Mouse (Mus musculus) heart, postnatal 10 days (tissue): Measurements from ENCODE around the gene Mthfd1l. TPM values are rescaled to one million over a fixed set of nuclear protein-coding genes. Genes with fewer than 3 reads are reported as not detected.
"Not testable (repeated sequence)": the region's sequence is repeated elsewhere in the genome, so short reads cannot be mapped to it uniquely, and the experiment has no call there.

Experiments used
- DNase-seq, 2 experiments: peaks; one replicate each; pipeline ENCODE4 v3.0.0; 2021
- intact Hi-C: fragments of 180-260 bp; cut with DNase I; formaldehyde crosslinking; loops from one replicate; pipeline ENCODE4 v1.15.1; 2025
- total RNA-seq, 2 experiments: library from RNA; stranded (reverse); gene quantifications; 2 replicates each; pipeline ENCODE4 v1.2.3; 2021

Gene Mthfd1l
- total RNA-seq, 2 experiments from 2014 or later = 3.4 to 4.3 TPM

DNA sequence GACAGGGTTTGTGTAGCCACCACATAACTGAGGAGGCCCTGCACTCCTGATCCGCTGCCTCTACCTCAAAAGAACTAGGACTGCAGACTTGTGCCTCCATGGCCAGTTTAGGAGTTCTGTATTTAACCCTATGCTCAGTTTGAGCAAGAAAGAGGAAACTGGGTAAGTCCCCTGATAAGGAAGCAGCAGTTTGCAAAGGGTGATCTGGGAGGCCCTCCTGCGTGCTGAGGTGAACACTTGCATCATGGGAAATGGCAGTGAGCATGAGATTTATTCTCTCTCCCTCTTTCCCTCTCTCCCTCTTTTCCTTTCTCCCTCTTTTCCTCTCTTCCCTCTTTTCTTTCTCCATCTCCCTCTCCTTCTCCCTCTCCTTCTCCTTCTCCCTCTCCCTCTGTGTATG is 209.5 kb downstream of the Mthfd1l start:
- DNase-seq = no peak
- intact Hi-C loops = no loop called here

DNA sequence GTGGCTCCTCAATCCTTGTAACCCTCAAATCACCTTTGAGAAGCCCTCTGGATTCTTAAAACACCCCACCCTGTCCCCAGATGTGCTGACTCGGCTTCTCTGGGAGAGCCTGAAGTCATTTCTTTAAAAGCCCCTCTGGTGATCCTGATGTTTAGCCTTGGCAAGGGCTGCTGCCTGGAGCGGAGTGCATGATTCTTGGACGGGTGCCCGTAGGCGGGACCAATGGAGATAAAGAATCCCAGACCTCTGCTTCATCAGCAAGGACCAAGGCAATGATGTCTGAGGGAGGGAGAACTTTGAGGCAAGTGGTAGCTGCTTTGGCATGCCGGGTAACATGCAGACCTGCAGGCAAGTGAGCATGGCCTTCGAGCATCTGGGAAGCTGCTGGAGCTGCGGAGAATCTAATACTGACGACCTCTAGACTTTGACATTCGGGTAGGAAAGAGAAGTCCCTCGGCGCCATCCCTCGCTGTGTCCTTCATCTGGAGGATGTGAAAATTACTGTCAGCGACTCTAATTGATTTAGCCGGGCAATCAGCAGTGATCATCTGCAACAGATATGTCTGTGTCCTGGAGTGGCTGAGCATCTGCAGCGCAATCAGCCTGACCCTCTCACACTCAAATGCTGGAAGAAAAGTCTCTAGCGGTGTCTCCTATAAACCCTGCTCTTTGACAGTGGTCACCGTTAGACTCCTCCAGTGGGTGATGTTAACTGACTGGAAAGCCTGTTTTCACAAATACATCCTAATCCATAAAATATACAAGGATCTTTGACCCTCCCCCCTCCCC is 215.9 kb downstream of the Mthfd1l start:
- intact Hi-C loops = no loop called here
- peak; percentile 85 to 86 for DNase-seq

DNA sequence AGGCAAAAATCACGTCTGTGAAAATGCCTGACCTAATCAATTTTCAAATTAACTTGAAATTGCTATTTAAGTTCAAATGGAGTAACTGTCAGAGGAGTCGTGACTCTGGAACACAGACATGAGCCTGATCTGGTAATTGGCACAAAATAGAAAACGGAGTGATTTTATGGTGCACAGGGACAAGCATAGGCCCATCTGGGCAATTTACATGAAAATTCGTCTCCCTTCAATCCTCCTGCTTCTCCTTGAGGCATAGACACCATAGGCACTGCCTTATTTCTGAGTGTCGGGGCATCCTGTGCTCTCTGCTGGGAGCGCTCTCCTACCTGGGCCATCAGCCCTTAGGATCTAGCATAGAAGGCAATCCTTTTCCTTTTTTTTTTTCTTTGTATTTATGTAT is 216.5 kb downstream of the Mthfd1l start:
- intact Hi-C loops = no loop called here
- no peak for DNase-seq

DNA sequence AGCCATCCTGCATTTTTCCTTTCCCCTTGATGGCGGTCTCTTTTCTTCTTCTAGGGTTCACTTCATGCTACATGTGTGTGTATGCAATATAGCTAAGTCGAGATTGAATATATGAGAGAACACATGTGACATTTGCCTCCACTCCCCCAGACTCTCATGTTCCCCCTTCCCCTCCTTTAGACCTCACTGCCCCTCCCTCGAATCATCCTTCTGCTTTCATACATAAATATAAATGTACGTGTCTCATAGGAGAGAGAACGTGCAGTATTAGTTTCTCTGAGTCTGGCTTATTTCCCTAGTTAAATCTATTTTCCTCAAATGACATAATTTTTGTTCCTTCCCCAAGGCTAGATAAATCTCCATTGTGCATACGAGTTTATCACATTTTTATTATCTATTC is 226.1 kb downstream of the Mthfd1l start:
- intact Hi-C loops = no loop called here

DNA sequence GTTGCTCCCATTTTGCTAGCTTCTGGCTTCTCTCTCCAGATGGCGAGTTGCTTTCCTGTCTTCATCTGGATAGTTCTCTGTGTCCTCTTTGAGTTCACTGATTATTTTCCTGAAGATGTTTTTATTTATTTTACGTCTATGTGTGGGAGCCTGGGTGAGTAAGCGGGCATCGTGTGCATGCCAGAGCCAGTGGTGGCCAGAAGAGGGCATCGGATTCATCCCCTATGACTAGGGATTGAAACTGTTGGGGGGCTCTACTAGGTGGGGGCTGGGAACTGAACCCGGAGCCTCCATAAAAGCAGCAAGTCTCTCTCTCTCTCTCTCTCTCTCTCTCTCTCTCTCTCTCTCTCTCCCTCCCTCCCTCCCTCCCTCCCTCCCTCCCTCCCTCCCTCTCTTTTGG is 227.0 kb downstream of the Mthfd1l start:
- no peak for DNase-seq
- intact Hi-C loops = no loop called here

More for the DNA sequence above, 226.1 kb downstream of the Mthfd1l start:
- DNase-seq = no peak

DNA sequence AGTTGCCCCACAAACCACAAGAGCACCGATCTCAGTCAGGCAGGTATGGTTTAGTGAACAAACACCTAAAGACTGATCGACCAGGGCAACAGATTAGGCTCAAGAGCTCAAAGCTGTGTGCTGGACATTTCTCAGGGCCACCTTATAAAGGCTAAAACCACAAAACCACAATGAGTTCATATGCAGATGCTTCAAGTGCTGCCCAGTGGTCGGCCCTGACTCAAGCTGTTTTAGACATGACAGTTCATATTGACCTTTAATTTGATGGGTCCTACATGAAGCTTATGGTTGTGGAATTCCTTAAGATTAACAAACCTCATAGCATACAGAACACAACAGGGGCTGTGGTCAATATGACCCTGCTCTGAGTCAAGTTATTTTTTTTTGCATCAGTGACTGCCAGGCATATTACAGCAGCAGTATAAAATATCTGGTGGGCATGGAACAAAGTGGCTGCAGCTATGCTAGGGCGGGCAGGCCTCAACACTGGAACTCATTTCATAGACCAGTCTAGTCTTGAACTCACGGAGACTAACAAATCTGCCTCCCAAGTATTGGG is 227.7 kb downstream of the Mthfd1l start:
- intact Hi-C loops = no loop called here
- DNase-seq = no peak

DNA sequence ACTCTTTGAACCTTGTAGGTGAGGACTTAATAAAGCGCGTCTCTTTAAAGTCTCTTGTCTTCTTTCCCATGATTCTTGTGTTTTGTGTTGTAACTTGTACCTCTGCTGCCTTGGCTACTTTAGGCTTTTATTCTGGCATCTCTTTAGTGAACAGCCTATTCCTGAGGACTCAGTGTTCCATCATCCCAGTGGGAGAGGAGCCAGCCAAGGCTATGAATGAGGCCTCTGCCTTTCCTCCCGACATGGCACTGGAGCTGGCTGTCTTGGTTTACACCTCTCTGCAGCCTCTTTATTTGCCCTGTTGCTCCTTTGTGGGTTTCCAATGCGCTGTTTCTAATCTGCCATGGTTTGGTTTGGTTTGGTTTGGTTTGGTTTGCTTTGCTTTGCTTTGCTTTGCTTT is 228.2 kb downstream of the Mthfd1l start:
- DNase-seq = no peak
- intact Hi-C loops = no loop called here

DNA sequence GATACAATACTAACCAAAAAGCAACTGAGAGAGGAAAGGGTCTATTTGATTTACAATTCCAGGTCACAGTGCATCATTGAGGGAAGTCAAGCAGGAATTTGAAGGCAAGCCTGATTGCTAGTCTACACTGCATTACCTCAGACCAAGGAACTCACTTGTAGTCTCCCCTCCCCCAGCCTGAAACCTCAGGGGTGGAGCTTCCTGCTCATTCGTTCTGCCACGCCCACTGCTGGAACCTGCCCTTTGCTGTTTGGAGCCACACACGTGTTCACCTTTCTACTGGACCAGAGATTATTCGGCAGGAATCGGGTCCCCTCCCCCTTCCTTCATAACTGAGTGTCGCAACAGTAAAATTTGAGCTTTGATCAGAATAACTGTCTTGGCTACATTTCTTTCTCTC is 230.7 kb downstream of the Mthfd1l start:
- intact Hi-C loops, DNase-seq: not testable (repeated sequence)

DNA sequence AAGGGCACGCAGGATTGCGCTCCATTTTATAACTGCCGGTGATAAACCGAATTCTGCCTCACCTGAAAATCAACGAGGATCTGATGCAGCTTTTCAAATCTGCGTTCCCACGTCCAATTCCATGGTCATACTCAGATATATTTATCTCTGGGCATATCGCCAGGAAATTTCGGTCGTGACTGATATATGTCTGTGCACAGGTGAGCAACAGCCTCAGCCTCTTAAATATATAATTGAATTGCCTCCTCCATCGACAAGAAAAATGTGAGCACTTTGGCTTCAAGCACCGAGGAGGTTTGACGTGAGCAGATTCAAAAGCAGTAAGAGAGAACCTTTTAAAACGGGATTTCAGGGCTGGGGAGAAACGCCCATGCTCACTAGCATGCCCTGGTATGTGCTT is 236.1 kb downstream of the Mthfd1l start:
- DNase-seq = no peak
- intact Hi-C loops = no loop called here

DNA sequence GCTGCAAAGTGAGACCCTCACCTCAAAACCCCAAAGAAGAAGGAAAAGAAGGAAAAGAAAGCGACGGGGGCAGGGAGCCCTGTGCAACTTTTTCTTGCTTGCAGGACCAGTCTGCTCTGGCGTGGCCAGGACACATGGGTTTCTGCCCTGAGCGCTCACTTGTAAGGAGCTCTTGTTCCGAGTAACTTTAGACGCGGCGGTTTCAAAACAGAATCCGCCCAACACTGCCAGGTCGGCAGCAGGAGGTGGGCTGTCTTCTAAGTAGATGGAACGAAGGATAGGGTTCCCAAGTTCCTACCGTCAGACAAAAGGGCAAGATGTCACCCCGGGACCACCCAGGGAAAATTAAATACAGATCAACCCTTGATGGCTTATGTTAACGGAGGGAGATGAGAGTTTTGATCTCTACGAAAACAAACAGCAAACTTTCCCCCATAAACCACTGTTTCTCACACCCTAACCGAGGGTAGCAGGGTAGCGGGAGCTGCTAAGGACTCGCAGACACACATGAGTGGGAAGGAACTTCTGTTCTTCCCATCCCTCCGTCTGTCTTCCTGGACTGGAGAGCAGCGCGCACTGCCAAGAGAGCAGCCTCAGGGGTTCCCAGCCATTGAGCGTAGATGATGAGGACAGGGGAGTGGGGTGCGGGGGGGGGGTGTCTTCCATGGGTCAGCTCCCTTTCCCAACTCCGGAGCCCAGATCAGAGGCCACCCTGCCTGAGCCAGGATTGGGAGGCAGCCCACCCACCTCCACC is 237.6 kb downstream of the Mthfd1l start:
- intact Hi-C loops = no loop called here
- DNase-seq = peak; percentile 8 to 11

DNA sequence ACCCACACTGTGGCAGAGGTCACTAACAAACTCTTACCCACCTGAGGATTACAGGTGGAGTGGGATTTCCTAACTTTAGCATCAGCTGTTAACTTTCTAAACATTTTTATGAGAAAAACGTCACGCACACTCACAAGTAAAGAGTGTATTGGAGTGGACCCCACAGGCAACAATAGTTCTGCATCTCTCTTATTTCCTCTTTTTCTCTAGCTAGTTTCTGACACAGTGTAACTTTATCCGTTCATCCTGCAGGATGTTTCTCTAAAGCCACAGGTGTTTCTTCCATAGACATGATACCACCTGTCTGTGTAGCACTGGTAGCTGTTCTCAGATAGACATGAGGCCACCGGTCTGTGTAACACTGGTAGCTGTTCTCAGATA is 238.1 kb downstream of the Mthfd1l start:
- no peak for DNase-seq
- intact Hi-C loops = no loop called here

Other genes starting within 250 kb of the Mthfd1l start
- gene Plekhg1, start 232.8 kb upstream of the Mthfd1l start, total RNA-seq = 10 to 100 TPM; 23.3 to 23.4 TPM